Mouse (Mus musculus) layer of hippocampus, adult 9-10 months (tissue): ENCODE measurements around the gene Tspan32.

ENCODE experiments used
- DNase-seq: peaks from one replicate; pipeline ENCODE4 v3.0.0; 2022; ENCODE audit warnings: low spot score

Gene Tspan32

GRCm38 (mm10) chr7:143004727-143005343 lies at the start of gene Tspan32:
Gene Tspan32 (plus strand): TSS chr7:143005046.
- no peak for DNase-seq

DNA sequence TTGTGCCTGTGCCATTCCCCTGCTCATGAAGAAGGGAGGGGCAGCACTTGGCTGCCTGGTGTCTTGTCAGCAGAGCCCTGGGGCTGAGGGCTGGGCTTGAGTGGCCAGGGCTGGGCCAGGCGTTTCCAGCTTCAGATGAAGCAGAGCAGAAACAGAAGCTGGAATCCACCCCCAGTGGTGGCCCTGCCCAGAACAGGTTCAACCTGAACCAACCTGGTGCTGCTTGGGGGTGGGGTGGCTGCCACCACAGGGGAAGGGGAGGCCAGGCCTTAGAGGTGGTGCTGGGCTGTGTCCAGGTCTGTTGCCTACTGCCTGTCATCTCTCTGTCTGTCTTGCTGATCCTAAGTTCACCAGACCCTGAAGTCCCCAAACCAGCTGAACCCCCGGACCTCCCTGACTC lies 48.8 kb upstream of the Tspan32 start:
- no peak for DNase-seq

DNA sequence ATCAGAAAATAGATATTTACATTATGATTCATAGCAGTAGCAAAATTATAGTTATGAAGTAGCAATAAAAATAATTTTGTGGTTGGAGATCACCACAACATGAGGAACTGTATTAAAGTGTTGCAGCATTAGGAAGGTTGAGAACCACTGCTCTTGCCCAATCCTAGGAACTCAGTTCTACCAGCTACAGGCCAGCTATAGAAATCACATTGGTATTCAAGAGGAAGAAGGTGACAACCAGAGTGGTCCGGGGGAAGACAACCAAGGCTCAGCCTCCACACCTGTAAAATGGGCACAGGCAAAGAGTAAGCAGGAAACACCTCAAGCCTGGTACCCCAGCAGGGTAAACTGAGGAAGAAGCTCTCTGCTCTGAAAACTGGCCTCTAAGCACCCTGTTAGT lies 46.0 kb upstream of the Tspan32 start:
- DNase-seq = no peak

- DNase-seq = no peak
Observed at GRCm38 (mm10) chr7:142959752-142960151, 45.1 kb upstream of the Tspan32 start.

GRCm38 (mm10) chr7:142967414-142967883 lies 37.4 kb upstream of the Tspan32 start:
- no peak for DNase-seq

DNA sequence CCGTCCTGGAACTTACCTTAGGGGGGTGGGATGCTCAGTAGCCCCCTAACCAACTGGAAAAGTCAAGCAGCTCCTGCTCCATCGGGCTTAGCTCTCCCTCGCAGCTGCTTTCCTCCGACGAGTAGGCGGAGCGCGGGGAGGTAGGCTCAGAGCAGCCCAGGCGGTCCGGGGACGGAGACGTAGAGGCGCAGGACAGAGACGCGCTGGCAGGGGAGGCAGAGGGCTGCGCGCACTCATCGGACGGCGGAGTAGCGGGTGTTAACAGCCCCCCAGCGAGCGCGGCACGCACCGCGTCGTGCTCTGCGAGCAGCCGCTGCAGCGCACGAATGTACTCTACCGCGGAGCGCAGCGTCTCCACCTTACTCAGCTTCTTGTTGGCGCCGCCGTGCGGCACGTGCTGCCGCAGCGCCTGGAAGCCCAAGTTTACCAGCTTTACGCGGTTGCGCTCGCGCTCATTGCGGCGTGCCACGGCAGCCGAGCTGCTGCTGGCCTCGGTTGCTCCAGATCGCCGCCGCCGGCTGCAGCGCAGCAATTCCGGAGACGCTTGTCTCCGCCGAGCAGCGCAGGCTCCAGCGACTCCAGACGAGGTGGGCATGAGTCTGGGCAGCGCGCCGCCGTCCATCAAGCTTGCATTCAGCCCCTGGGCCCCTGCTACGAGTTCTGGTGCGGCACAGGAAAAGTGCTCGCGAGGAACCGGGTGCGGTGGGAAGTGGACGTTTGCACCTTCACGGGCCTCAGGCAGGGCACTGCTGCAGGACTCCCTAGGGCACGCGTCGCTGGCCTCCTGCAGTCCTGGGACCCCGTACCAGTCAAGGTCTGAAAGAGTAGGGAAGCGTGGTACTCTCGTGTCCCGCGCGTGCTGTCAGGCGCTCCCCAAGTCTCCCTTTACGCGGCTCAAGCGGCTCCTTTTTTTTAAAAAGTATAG lies 36.7 kb upstream of the Tspan32 start:
- DNase-seq = no peak

DNA sequence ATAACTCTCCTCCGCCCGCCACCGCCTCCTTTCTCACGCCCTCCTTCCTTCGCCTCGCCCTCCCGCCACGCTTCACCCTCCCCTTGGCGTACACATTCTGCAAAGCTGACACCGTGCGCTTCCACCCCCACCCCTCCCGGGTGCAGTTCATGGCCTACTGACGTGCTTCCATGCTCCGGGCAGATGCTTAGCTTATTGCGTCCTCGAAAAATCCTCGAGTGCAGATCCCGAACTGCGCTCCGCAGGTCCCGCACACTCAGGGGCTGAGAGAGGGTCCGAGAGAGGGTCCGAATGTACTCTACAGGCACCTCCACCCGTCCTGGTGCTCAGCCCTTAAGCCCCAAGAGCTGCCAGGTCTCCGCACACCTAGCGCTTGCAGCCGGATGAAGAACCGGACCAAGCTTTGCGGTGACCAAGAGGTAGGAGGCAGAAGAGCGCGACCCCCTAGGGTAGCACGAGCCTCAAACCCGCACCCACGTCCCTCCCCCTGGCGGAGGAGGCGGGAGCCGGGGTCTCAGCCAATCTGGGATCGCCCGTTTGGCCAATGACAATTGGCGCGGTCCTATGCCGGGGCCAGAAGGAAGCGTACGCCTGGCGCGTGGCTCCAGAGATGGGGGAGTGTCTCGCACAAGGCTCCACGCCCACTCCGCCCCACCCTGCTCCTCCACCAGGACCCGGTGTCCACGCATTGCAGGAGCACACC lies 35.9 kb upstream of the Tspan32 start, which contains the start of gene Ascl2:
Ascl2 (minus strand) TSS at position 456 of the 703 bp plus-strand sequence.
- no peak for DNase-seq

DNA sequence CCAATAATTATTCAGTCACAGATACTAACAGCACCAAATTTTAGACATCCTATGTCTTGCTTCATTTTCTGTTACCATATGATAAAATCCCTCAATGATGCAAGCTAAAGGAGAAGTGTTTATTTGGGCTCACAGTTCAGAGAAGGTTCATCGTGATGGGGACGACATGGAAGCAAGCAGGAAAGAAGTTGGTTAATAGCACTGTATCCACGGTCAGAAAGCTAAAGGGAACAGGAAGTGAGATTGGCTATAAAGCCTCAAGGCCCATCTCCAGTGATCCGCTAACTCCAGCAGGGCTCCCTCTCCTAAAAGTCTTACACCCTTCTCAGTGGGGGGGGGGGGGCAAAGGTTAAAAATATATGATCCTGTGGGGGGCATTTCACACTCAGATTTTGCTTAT lies 22.9 kb upstream of the Tspan32 start:
- DNase-seq = no peak

DNA sequence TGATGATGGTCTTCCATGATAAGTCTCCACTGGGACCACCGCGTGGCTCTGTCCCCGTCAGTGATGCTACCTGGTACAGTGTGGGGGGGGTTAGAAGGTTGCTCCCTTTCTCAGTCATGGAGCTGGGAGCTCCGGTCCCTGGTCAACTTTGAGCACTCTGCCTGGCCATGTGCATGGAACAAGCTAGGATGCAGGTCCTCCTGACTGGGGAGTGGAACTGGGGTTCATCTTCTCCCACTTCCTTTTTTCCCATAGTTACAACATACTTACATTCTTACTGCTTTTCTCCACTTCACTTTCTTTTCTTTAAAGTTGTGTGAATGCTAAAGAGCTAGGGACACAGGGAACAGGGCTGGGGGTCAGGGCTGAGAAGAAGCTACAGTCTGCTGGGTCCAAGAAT lies 19.7 kb upstream of the Tspan32 start:
- no peak for DNase-seq

DNA sequence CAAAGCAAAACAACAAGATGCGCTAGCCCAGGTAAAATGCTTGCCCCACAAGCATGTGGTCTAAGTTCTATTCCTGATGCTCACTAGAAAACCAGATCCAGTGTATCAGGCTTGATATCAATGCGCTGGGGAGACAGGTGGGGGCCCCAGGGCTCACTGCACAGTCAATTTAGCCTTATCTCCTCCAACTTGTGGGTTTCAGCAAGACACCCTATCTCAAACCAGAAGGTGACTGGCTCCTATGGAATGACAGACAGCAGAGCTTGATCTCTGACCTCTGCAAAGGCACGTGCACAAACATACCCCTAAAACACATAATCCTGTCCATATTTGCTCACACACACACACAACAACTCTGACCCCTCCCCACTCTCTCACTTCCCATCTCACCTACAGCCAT lies 17.1 kb upstream of the Tspan32 start:
- DNase-seq = no peak

DNA sequence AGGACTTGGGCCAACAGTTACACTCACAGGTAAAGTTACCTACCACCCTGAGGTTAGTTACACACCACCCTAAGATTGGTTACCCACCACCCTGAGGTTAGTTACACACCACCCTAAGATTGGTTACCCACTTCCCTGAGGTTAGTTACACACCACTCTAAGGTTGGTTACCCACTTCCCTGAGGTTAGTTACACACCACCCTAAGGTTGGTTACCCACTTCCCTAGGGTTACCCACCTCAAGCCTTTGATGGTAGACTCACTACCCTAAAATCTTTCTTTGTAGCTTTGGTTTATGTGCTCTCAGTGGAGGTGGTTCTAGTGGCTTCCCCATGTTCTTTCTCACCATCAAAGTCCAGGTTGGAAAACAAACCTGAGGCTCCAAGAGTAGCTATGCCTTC lies 9.8 kb upstream of the Tspan32 start:
- DNase-seq = no peak

DNA sequence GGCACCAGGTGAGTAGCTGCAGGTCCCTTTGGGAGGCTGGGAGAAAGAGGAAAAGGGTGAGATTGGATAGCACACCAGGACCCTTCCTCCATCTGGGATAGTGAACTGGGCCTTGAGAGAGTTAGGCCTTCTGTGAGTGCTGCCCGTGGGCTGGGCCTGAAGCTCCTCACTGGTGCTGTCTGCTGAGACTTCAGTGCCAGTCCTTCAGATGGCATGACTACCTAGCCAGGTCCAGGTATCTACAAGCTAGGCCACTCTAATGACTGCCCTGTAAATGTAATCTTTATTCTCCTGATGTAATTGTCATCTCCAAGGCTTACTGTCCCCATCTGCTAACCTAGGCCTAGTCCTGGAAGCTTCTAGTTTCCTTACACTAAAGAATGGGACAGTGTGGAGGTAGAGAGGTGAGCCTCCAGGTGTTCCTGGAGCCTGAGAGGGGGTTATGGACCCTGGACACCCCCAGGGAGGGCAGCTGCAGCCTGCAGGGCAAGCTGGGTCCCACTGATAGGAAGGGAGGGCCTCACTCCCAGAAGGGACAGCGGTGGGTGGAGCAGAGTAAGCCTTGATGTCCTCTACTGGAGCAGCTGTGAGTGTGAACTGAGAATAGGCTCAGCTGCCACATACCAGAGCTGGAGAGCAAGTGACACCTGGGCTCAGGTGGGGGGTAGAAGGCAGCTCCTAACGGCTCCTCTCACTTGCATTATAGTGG lies 9.1 kb upstream of the Tspan32 start:
- DNase-seq = no peak

DNA sequence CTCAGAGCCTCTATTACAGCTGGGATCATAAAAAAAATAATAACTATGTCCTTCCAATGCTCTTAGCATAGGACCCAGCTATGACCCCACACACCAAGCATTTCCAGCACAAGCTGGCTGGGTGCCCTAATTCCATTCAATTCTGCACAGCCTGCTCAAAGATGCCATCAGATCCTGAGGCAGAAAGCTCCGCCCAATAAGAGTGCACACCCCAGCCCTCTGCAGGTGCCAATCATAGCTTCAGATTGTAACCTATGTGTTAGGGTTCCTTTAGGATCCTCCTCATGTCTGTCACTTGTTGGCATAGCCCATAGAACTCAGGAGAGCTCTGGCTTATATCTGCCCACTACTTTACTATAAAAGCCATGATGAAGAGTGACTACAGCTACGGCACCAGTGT lies 7.8 kb upstream of the Tspan32 start:
- DNase-seq = no peak

- DNase-seq = no peak
Observed at GRCm38 (mm10) chr7:142997403-142998150, 7.3 kb upstream of the Tspan32 start.

DNA sequence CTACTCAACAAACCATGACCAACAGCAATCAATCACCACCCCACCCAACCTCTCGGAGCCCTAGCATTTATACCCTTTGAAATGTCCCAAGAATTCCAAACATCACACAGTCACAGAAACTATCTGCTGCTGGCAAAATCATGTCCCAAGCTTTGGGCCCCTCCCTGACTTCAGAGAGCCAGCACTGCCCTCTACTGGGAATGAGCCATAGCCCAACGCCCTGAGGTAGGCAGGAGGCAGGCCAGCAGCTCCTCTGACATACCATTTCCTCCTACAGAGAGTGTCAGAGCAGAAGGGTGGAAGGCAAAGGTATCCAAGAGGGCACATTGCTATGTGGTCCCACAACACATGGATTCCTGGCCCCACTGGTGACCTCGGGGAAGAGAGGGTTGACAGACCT lies 2.2 kb upstream of the Tspan32 start:
- no peak for DNase-seq

- DNase-seq = no peak
Observed at GRCm38 (mm10) chr7:143005344-143006096, 674 bp downstream of the Tspan32 start.

- DNase-seq = no peak
Observed at GRCm38 (mm10) chr7:143006097-143006755, 1.4 kb downstream of the Tspan32 start.

DNA sequence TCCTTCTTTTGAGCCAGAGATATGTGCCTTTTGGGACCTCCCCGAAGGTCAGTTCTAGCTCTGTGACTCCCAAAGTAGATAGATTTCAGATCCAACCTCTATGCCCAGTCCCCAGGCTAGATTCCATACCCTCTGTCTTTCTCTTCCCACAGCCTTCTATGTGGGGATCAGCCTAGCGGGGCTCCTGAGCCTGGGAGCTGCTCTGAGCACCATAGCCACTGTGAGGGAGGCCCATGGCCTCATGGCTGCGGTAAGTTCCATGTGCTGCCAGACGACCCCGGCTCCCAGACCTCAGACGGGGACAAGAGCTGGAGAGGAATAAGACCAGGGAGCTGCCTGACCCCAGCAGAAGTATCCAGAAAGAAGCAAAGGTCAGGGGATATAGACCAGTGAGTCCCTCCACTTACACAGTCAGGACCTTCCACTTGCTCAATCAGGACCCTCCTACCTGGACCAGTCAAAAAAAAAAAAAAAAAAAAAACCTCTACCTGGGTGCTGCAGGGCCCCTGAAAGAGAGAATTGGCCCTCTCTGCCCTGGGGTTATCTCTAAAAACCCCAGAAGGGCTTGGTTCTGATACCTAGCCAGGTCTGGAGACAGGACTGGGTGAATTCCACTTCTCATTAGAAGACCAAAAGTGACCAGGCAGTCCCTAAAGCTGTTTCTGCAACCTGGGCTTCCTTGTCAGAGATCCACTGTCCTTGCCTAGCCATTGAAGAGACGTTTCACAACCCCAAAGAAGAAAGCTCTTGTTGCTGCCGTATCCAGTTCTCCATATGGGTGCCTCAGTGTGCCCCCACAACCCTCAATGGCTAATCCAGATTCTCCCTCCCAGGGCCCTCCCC lies 2.1 kb downstream of the Tspan32 start:
- DNase-seq = no peak
